Mouse (Mus musculus): ENCODE data around the gene Hpcal1.
A peak's percentile ranks its signal among the peaks of the same experiment; 100 is the strongest.
"Not testable (repeated sequence)": the region's sequence is repeated elsewhere in the genome, so short reads cannot be mapped to it uniquely, and the experiment has no call there.

Gene Hpcal1

DNA sequence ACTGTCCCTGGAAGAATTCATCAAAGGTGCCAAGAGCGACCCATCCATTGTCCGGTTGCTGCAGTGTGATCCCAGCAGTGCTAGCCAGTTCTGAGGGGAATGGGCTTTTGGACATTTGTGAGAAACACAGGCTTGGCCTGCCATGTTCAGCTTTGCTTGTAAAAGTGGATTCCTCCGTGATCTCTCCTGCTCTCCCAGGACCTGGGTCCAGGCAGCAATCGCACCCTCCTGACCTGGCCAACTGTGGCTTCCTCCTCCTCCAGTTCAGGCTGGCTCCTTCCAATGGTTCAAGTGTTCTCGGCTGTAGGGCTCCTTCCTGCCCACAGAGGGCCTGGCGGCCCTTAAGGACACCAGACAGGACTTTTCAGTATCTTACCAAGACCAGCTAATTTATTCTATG is 100.5 kb downstream of the Hpcal1 start:
- DNase-seq: no peak

- no peak for DNase-seq
These were observed 102.1 kb downstream of the Hpcal1 start for GRCm38 (mm10) chr12:17792756-17793155.

GRCm38 (mm10) chr12:17795660-17796278 is 105.1 kb downstream of the Hpcal1 start:
- DNase-seq: peak; percentile 88

GRCm38 (mm10) chr12:17798261-17798660 is 107.6 kb downstream of the Hpcal1 start:
- DNase-seq: not testable (repeated sequence)

GRCm38 (mm10) chr12:17808542-17808941 is 117.9 kb downstream of the Hpcal1 start:
- DNase-seq: peak; percentile 84

DNA sequence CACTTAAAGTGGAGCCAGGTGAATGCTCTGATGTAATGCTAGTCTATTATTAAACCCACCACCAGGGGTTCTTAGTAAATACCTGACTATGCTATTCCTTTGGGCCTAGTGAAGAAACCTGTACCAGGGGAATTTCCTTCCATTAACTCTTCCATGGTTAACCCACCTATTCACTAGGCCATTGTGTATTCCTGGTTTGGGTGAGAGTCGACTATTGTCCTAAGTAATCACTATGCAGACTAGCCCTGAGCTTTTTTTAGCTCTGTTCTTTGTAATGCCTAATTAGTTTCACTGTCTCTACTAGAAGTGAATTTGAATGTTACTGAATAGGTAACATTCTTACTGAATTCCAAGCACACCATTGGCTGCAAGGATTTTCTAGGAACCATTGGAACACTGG is 144.6 kb downstream of the Hpcal1 start:
- DNase-seq: not testable (repeated sequence)

Data from kidney, postnatal 10 days (tissue).